Mouse (Mus musculus) megakaryocyte, adult 5-6 weeks (primary cell): Measurements from ENCODE around the gene RPS10-NUDT3. TPM values are rescaled to one million over a fixed set of nuclear protein-coding genes. Genes with fewer than 3 reads are reported as not detected.

Source experiments
- ATAC-seq: 2 replicates; pipeline ENCODE4 v1.8.0; 2016; ENCODE audit warnings: mild to moderate bottlenecking, inconsistent platforms; ENCODE audit not compliant: poor library complexity, severe bottlenecking
- total RNA-seq, 2 experiments: library from RNA; stranded (forward) in 1 of 2; stranded (reverse) in 1 of 2; fragments of 153-499, 151-499 nt in 1 of 2; fragments of 221-1000, 200-1000 nt in 1 of 2; gene quantifications; 2 replicates each; pipeline versions ENCODE4 v1.2.3 to v1.2.4; 2015 to 2017

The RPS10-NUDT3 gene
- total RNA-seq, 2 experiments from 2014 or later, result not detected

DNA sequence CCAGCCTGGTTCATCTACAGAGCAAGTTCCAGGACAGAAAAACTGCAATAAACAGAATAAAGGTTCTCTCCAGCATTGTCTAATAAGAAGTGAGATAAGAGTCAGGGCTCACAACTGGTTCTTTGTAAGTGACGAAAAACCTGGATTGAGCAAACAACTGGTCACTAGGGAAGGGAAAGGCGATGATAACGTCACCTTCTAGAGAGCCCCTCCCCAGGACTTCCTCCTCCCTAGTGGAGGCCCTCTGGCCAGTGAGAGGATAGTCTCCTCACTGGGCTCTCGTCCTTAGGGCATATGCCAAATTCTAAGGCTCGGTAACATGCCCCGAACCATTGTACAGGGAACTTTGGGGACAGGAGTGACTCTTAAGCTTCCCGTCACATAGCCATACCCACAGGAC lies 59.0 kb downstream of the RPS10-NUDT3 start:
- ATAC-seq, result peak; percentile 62

DNA sequence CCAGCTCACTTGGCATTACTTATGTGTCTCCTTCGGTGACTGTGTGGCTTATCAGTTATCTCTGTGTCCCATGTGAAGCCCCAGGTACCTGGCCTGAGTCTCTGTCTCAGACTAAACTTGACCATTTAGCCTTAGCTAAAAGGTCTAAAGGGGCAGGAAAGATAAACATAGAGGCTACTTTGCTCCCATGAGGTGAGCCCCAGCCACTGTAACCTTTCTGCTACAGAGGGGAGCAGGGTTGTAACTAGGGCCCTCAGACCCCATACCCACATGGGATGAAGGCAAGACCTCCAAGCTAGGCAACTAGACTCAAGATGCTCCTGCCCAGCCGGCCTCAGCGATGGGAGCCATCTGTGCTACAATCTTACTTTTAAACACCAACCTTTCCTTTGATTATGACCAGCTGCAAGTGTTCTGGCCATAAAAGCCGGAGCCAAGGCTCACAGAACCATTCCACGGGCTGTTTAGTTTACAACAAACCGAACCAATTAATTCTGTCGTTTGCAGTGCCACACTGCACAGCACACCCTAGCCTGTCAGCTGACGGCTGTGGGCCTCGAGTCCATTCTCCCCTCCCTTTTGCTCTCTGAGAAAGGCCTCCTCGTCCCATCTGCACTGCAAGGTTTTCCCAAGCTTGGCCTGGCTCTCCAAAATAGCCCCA lies 59.8 kb downstream of the RPS10-NUDT3 start:
- ATAC-seq, result no peak

GRCm38 (mm10) chr17:27574470-27575115 lies 60.4 kb downstream of the RPS10-NUDT3 start:
- no peak for ATAC-seq

- ATAC-seq, result no peak
These were observed 61.2 kb downstream of the RPS10-NUDT3 start for GRCm38 (mm10) chr17:27573772-27574320.

GRCm38 (mm10) chr17:27571315-27571714 lies 63.7 kb downstream of the RPS10-NUDT3 start:
- ATAC-seq, result no peak

DNA sequence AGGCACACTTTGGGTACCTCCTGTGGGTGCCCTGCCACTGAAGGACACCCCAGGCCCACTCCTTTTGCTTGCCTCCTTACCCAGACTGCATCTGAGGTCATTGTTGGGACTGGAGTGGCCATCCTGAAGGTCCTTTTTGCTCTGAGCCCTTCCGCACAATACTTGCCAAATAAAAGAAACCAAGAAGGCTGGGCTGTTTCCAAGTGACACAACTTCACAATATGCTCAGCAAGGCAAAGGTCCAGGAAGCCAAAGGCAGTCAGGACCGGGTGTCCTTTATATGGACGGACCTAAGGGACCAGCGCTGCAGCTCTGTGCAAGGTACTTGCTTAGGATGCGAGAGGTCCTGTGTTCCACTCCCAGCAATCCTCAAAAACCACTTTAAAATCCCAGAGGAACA lies 66.8 kb downstream of the RPS10-NUDT3 start:
- ATAC-seq, result no peak

GRCm38 (mm10) chr17:27565942-27566267 lies 69.1 kb downstream of the RPS10-NUDT3 start:
- no peak for ATAC-seq

DNA sequence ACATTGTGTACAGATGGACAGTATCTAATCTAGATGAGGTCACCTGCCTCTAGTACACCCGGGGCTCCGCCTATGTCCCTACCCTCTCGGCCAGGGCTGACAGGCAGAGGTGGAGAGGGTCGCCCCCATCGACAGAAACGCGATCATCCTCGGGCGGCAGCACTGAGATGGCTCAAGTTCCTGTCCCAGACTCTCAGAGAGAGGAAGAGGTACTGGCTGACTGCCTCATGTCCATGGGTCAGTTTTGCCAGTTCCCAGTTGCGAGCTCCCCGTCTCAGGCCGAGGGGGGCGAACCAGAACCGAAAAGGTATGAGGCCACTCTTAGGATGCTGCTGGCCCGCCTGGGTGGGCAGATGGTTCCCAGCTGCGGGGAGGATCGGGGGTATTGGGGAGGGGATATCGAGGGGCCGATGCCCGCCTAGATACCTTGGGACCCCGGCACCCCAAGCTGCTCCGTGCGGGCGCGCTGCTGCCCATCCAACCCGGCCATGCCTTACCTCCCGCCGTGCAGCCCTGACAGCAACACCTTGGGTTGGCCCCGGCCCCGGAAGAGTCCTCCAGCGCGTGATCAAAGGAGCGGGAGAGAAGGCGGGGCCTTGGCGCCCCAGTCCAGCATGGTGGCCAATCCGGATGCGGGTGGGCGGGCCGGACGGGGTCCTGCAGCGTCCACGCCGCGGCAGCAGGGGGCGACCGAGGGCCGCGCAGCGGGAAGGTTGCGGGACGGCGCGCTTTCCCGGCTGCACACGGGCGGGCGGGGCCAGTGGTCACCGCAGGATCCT lies 69.7 kb downstream of the RPS10-NUDT3 start, which contains the start of gene AI413582:
Gene AI413582, minus strand, starts transcription at position 594 of the 779 bp plus-strand sequence.
- ATAC-seq, result peak; percentile 85

DNA sequence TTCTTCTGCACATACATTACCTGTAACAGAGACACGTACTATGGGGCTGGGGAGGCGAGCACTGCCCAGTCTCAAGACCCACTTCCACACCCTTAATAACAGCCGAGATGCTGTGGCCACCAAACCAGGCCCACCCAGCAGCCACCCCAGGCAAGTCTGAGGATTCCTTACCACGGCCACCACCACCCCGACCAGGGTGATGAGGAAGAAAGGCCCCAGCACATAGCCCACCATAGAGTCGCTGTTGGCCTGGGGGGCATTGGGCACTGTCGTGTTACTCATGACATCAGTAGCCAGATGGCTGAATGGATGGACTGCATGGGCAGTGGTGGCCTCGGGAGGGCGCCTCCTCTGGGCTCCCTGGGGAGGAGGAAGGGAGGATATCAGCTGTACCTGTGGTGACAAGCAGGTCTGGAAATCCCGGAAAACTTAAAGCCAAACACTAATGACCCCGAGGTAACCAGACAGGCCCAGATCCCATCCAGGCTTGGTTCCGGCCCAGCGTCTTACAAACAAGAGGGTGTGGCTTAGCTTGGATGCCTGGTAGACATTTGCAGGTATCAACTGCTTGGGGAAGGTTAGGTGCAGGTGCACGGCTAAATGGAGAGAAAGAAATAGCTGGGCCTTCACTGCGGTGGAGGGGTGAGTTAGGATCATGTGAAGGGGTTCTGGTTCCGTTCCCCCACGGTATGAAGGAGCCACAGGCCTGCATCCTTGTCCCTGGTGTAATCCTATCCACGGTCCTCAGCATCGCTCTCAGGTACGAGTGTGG lies 70.4 kb downstream of the RPS10-NUDT3 start:
- no peak for ATAC-seq

GRCm38 (mm10) chr17:27563771-27564244 lies 71.2 kb downstream of the RPS10-NUDT3 start:
- ATAC-seq, result no peak

DNA sequence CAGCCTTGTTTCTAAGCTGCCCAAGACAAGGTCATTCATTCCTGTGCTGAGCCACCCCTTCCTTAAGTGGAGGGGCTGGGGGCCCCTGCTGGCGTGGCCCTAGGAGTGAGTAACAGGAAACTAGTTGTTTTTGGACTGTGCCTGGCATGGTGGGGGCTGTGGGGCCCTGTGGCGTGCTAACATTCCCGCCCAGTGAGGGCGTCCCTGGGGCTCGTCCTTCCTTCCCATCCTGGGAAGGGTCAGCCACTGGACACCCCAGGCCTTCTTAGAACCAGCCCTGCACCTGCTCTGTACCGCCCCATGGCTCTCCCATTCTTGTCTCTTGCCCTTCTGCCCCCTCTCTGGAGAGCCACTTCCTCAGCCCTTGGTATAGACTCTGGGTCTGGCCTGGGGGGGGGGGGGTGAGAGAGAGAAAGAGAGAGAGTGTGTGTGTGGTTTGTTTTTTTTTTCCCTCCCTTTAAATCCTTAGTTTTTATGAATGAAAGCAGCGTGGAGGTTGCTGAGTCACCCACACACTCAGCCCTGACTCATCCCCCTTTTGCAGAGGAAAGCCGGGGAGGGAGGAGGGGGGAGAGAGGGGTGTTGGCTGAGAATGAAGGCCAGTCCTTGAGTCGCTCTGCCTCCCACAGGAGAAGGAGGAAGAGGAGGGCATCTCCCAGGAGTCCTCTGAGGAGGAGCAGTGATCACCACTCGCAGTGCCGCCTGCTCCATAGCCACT lies 73.1 kb downstream of the RPS10-NUDT3 start:
- no peak for ATAC-seq

GRCm38 (mm10) chr17:27560926-27561480 lies 74.0 kb downstream of the RPS10-NUDT3 start:
- ATAC-seq, result no peak

DNA sequence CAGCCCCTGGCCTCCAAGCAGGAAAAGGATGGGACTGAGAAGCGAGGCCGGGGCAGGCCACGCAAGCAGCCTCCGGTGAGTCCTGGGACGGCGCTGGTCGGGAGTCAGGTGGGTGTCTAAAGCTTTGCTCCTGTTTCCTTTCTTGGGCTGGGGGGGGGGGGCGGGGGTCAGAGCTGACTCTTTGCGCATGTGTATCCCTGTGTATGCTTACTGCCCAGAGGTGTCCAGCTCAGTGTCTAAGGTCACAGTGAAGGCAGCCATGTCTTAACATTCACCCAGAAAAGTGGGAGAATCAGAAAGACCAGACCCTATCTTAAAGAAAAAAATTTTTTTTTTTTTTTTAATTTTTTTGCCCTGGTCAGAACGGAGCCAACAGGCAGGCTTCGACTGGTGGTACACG lies 75.4 kb downstream of the RPS10-NUDT3 start:
- ATAC-seq, result no peak

DNA sequence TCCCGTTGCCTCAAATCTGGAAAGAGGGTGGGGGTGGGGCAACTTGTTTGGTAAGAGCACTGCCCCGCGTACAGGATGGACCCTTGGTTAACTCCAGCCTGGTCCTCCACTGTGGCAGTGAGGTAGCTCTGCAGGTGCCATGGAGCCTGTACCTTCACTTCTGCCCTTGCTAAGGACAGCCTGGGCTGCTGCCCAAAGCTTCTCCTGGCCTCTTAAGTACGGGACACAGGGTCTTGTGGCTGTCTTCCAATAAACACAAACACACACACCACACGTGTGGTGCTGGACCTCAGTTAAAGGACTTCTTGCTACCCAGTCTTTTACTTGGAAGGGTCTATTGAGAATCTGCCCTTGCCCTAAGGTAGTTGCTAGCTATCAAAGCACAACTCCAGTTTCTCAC lies 76.2 kb downstream of the RPS10-NUDT3 start:
- no peak for ATAC-seq

DNA sequence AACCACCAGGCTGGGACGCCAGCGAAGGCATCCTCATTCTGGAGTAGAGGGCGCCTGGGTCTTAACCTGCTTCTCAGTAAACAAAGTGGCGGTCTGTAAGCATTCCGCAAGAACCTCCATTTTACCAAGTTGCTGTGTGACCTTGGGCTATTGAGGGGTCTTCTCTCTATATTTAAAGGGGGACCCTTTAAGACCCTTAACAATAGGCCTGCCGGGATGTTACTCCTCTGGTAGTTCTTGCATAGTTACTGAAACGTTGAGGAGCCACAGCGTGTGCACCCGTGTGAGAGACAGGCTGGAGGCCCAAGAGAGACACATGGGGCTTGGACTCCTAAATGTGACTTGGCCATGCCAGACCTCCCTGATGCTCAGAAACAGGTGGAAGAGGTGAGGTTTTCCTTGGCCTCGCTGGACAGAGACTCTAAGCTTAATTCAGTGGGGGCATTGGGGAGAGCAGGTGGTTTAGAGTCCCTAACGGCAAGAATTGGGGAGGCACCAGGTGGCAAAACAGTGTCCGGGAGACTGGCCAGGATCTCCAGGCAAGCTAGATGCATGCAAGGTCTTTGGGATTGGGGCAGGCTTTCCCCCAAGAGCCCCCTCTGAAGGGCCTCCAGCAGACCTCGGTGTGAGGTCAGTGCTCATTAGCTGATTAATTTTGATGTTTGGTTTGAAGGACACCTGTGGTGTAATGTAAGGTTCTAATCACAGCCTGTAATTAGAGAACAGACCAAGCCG lies 76.9 kb downstream of the RPS10-NUDT3 start:
- no peak for ATAC-seq

DNA sequence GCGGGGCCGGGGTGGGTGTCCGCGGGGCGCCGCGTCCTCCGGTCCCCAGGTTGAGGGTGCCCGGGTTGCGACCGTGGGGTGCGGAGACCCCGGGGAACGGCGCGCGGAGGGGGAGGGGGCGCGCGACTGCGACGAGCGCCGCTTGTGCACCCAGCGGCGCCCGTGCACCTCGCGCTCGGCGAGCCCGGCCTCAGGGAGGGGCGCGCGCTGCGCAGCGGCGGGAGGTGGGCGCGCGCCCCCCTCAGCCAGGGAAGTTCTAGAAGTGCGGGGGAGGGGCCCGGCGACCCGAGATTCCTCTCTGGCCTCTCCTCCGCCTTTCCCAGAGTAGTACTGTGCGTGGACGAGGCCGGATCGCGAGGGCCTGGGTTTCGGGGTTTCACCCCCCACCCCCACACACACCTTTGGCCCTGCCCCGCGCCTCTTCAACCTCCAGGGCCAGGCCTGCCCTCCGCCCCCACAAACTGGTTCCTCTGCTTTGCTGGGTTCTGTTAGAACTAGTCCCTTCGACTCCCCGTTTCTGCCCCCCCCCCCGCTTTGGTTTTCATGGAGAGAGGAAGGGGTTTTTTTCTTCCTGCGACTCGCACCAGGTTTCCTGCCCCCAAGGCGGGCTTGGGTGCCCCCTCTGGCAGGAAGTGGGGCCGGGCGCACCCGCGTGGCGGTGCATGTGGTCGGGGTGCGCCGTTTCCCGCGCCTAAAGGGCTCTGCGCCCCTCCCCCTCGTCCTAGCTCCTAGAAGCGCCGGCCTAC lies 77.7 kb downstream of the RPS10-NUDT3 start:
- ATAC-seq, result 0 out of 2 replicates have a peak, but pooled peaks have one; percentile 6

GRCm38 (mm10) chr17:27556315-27557011 lies 78.6 kb downstream of the RPS10-NUDT3 start, which contains the start of gene Hmga1:
Gene Hmga1 (plus strand): TSS chr17:27556497.
- peak; percentile 50 for ATAC-seq
